Mouse (Mus musculus) testis, adult 2 months (tissue): ENCODE data around the gene Slc25a29.

Experiments used
- CTCF ChIP-seq: fragments of 200-500 bp; IDR thresholded peaks from 2 replicates; pipeline ENCODE4 v1.5.1; 2012; ENCODE audit warnings: low read depth, mild to moderate bottlenecking, inconsistent platforms, low read length, moderate library complexity; ENCODE audit not compliant: control insufficient read depth, insufficient read depth, insufficient replicate concordance
- POLR2A ChIP-seq: fragments of 200-500 bp; IDR thresholded peaks from 2 replicates; pipeline ENCODE4 v1.6.1; 2012; ENCODE audit warnings: low read depth, mild to moderate bottlenecking, inconsistent platforms, low read length, moderate library complexity; ENCODE audit not compliant: control insufficient read depth

DNA sequence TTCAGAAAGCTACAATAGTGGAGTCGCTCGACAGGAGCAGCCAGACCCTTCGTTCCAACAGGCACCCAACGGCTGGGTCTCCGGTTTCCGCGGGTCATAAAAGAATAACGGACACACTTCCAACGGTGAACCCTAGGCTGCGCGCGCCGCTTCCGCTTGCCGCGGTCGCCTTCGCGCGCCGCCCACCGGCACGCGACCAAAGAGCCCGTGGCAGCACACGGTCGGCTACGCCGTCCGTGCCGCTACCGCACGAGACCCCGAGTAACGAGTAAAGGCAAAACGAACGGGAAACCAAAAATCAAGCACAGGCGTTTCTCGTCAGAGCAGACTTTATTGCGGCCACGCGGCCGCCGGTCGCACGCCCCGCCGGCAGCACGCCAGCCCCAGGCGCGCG, 43.5 kb downstream of the Slc25a29 start:
- TF ChIP-seq POLR2A (peak; percentile 61), CTCF (no peak)
